Mouse (Mus musculus) spleen, adult 18-20 months (tissue): ENCODE measurements around the gene Washc2.

Experiments
- DNase-seq, 2 experiments: peaks; one replicate each; pipeline ENCODE4 v3.0.0; 2022; ENCODE audit warnings: mixed read lengths in 2 of 2

Washc2 gene

GRCm38 (mm10) chr6:116264018-116264651, 56.3 kb downstream of the Washc2 start, which contains the start of gene Zfand4:
Gene Zfand4, plus strand, starts transcription at chr6:116264222.
- peak; percentile 84 to 95 for DNase-seq

- DNase-seq: no peak
These were observed 57.0 kb downstream of the Washc2 start for GRCm38 (mm10) chr6:116264836-116265235.

GRCm38 (mm10) chr6:116265603-116266002, 57.8 kb downstream of the Washc2 start:
- no peak for DNase-seq

GRCm38 (mm10) chr6:116266273-116267109, 58.7 kb downstream of the Washc2 start:
- DNase-seq: no peak

- DNase-seq: no peak
These were observed 59.2 kb downstream of the Washc2 start for GRCm38 (mm10) chr6:116267110-116267423.

- DNase-seq: no peak
These were observed 67.9 kb downstream of the Washc2 start for GRCm38 (mm10) chr6:116275695-116276094.

GRCm38 (mm10) chr6:116278679-116279317, 71.0 kb downstream of the Washc2 start:
- DNase-seq: no peak

GRCm38 (mm10) chr6:116281014-116281413, 73.2 kb downstream of the Washc2 start:
- no peak for DNase-seq

GRCm38 (mm10) chr6:116282546-116282945, 74.7 kb downstream of the Washc2 start:
- peak in 1 of 2 experiments; percentile 39 for DNase-seq

- DNase-seq: no peak
These were observed 75.4 kb downstream of the Washc2 start for GRCm38 (mm10) chr6:116283280-116283679.

- DNase-seq: no peak
These were observed 78.5 kb downstream of the Washc2 start for GRCm38 (mm10) chr6:116286321-116286720.

- DNase-seq: no peak
These were observed 79.2 kb downstream of the Washc2 start for GRCm38 (mm10) chr6:116286870-116287575.

GRCm38 (mm10) chr6:116311411-116311810, 103.6 kb downstream of the Washc2 start:
- DNase-seq: no peak
